Mouse (Mus musculus) midbrain, embryonic 16.5 days (tissue): Measurements from ENCODE around the gene Gm2174. TPM values are rescaled to one million over a fixed set of nuclear protein-coding genes. Genes with fewer than 3 reads are reported as not detected.
A peak's percentile ranks its signal among the peaks of the same experiment; 100 is the strongest.

Source experiments
- ATAC-seq: fragments of 200-750 bp; cut with Nextera tagmentation; 2 replicates; pipeline ENCODE4 v1.8.0; 2017; ENCODE audit warnings: moderate TSS enrichment
- H3K27ac ChIP-seq: fragments of 300-500 bp; sonication (generic); 2 replicates; pipeline ENCODE4 v1.5.1; 2014; ENCODE audit warnings: mild to moderate bottlenecking, low read length, mixed read lengths
- H3K27me3 ChIP-seq: fragments of 300-500 bp; sonication (generic); 2 replicates; pipeline ENCODE4 v1.6.1; 2014; ENCODE audit warnings: low read depth, low read length, mixed read lengths; ENCODE audit not compliant: control insufficient read depth, insufficient read depth
- H3K36me3 ChIP-seq: fragments of 300-500 bp; sonication (generic); 2 replicates; pipeline ENCODE4 v1.6.1; 2014; ENCODE audit warnings: mild to moderate bottlenecking, low read length, moderate library complexity, mixed read lengths; ENCODE audit not compliant: control insufficient read depth, insufficient read depth
- H3K4me1 ChIP-seq: fragments of 300-500 bp; sonication (generic); 2 replicates; pipeline ENCODE4 v1.6.1; 2014; ENCODE audit warnings: mild to moderate bottlenecking, low read length, mixed read lengths; ENCODE audit not compliant: control insufficient read depth, insufficient read depth
- H3K4me2 ChIP-seq: fragments of 300-500 bp; sonication (generic); 2 replicates; pipeline ENCODE4 v1.6.1; 2014; ENCODE audit warnings: mild to moderate bottlenecking, low read length, mixed read lengths
- H3K4me3 ChIP-seq: fragments of 300-500 bp; sonication (generic); 2 replicates; pipeline ENCODE4 v1.5.1; 2014; ENCODE audit warnings: low read depth, mild to moderate bottlenecking, low read length, moderate library complexity, mixed read lengths
- H3K9ac ChIP-seq: fragments of 300-500 bp; sonication (generic); 2 replicates; pipeline ENCODE4 v1.6.1; 2014; ENCODE audit warnings: low read depth, low read length, mixed read lengths
- H3K9me3 ChIP-seq: fragments of 300-500 bp; sonication (generic); replicated peaks from 2 replicates; pipeline ENCODE4 v1.6.1; 2014; ENCODE audit warnings: mild to moderate bottlenecking, low read length, mixed read lengths; ENCODE audit not compliant: control insufficient read depth, poor library complexity, severe bottlenecking
- whole genome bisulfite sequencing: fragments of 180-500 bp; shearing (Covaris S2); extraction: QIAGEN DNeasy Blood & Tissue Kit; methylation state at CpG from one replicate; pipeline ENCODE4 v1.1.7; 2014; 5-methylcytosine and 5-hydroxymethylcytosine counted together
- polyA plus RNA-seq: library from polyadenylated mRNA; unstranded; fragments of >200 nt; fragmentation: Nextera tagmentation; extraction: Ambion mirVana; gene quantifications from 2 replicates; pipeline ENCODE4 v1.2.1, GENCODE M21; 2015

The Gm2174 gene
- polyA plus RNA-seq, 1 experiment from 2014 or later = not detected

GRCm38 (mm10) chrX:56454671-56455371 lies 7.1 kb downstream of the Gm2174 start, which contains the start of gene Ints6l:
TSS of gene Ints6l (plus strand) at chrX:56454857.
- peak within 1 kb of the TSS; percentile 55 for H3K4me2 ChIP-seq
- H3K27ac ChIP-seq = peak within 1 kb of the TSS; percentile 94
- H3K9ac ChIP-seq = peak within 1 kb of the TSS; percentile 79
- 36% methylated on average over 20 of the region's 22 CpGs for WGBS
- no peaks in the 10 kb centered on the region for H3K4me1 ChIP-seq
- peak; percentile 79 for ATAC-seq
- no peaks in the 10 kb centered on the region for H3K27me3 ChIP-seq
- H3K36me3 ChIP-seq = no peaks in the 10 kb centered on the region
- H3K4me3 ChIP-seq = peak within 1 kb of the TSS; percentile 58
- no peaks in the 10 kb centered on the region for H3K9me3 ChIP-seq

GRCm38 (mm10) chrX:56455372-56456246 lies 7.8 kb downstream of the Gm2174 start:
- peak; percentile 97 for ATAC-seq
- WGBS = 6% methylated on average over 37 of the region's 65 CpGs
- H3K9me3 ChIP-seq = no peaks in the 10 kb centered on the region

GRCm38 (mm10) chrX:56456379-56456778 lies 8.6 kb downstream of the Gm2174 start:
- WGBS = 28% methylated on average over 8 of the region's 8 CpGs
- no peaks in the 10 kb centered on the region for H3K27me3 ChIP-seq

More at GRCm38 (mm10) chrX:56455372-56456246, 7.8 kb downstream of the Gm2174 start:
- Histone ChIP-seq H3K36me3 (no peaks in the 10 kb centered on the region), H3K4me1 (no peaks in the 10 kb centered on the region), H3K4me2 (peak overlapping the region; percentile 55), H3K9ac (peak overlapping the region; percentile 79), H3K27ac (peak overlapping the region; percentile 94), H3K4me3 (peak overlapping the region; percentile 58), H3K27me3 (no peaks in the 10 kb centered on the region)

GRCm38 (mm10) chrX:56462020-56462933 lies 14.5 kb downstream of the Gm2174 start:
- Histone ChIP-seq H3K4me2 (no peak overlapping the region), H3K27ac (no peak overlapping the region), H3K9ac (no peak overlapping the region), H3K36me3 (no peaks in the 10 kb centered on the region), H3K9me3 (no peaks in the 10 kb centered on the region), H3K4me3 (no peak overlapping the region), H3K27me3 (no peaks in the 10 kb centered on the region), H3K4me1 (no peaks in the 10 kb centered on the region)
- ATAC-seq = no peak
- 75% methylated on average over 14 of the region's 14 CpGs for WGBS

More at GRCm38 (mm10) chrX:56456379-56456778, 8.6 kb downstream of the Gm2174 start:
- H3K4me3 ChIP-seq = peak overlapping the region; percentile 58
- H3K9me3 ChIP-seq = no peaks in the 10 kb centered on the region
- no peaks in the 10 kb centered on the region for H3K36me3 ChIP-seq
- H3K4me2 ChIP-seq = peak overlapping the region; percentile 52
- H3K27ac ChIP-seq = peak overlapping the region; percentile 94
- H3K4me1 ChIP-seq = no peaks in the 10 kb centered on the region
- peak; percentile 43 for ATAC-seq
- H3K9ac ChIP-seq = peak overlapping the region; percentile 79

- Histone ChIP-seq H3K4me3 (no peak overlapping the region), H3K9me3 (no peaks in the 10 kb centered on the region), H3K4me2 (no peak overlapping the region), H3K9ac (no peak overlapping the region), H3K4me1 (no peaks in the 10 kb centered on the region), H3K27ac (no peak overlapping the region), H3K27me3 (no peaks in the 10 kb centered on the region), H3K36me3 (no peaks in the 10 kb centered on the region)
- ATAC-seq = no peak
- 88% methylated on average over 1 of the region's 1 CpGs for WGBS
Measured at GRCm38 (mm10) chrX:56464906-56465305, 17.1 kb downstream of the Gm2174 start.

- H3K4me2 ChIP-seq = no peak overlapping the region
- no peaks in the 10 kb centered on the region for H3K27me3 ChIP-seq
- H3K4me1 ChIP-seq = no peaks in the 10 kb centered on the region
- WGBS = 72% methylated on average over 4 of the region's 4 CpGs
- H3K9me3 ChIP-seq = no peaks in the 10 kb centered on the region
- H3K4me3 ChIP-seq = no peak overlapping the region
- H3K36me3 ChIP-seq = no peaks in the 10 kb centered on the region
- H3K27ac ChIP-seq = no peak overlapping the region
- H3K9ac ChIP-seq = no peak overlapping the region
- no peak for ATAC-seq
Measured at GRCm38 (mm10) chrX:56467688-56468087, 19.9 kb downstream of the Gm2174 start.

GRCm38 (mm10) chrX:56468422-56468821 lies 20.7 kb downstream of the Gm2174 start:
- no peak for ATAC-seq
- WGBS = 55% methylated on average over 6 of the region's 6 CpGs
- Histone ChIP-seq H3K4me2 (no peak overlapping the region), H3K4me1 (no peaks in the 10 kb centered on the region), H3K9me3 (no peaks in the 10 kb centered on the region), H3K9ac (no peak overlapping the region), H3K36me3 (no peaks in the 10 kb centered on the region), H3K4me3 (no peak overlapping the region), H3K27me3 (no peaks in the 10 kb centered on the region), H3K27ac (no peak overlapping the region)

GRCm38 (mm10) chrX:56474035-56474434 lies 26.3 kb downstream of the Gm2174 start:
- no peak overlapping the region for H3K9ac ChIP-seq
- H3K36me3 ChIP-seq = no peaks in the 10 kb centered on the region
- no peaks in the 10 kb centered on the region for H3K9me3 ChIP-seq
- 66% methylated on average over 8 of the region's 8 CpGs for WGBS
- H3K4me3 ChIP-seq = no peak overlapping the region
- H3K4me2 ChIP-seq = no peak overlapping the region
- no peak for ATAC-seq
- no peak overlapping the region for H3K27ac ChIP-seq
- no peaks in the 10 kb centered on the region for H3K4me1 ChIP-seq
- no peaks in the 10 kb centered on the region for H3K27me3 ChIP-seq
